Mouse (Mus musculus): ENCODE results near the gene Gphb5. TPM values are rescaled to one million over a fixed set of nuclear protein-coding genes. Genes with fewer than 3 reads are reported as not detected.

The Gphb5 gene
- not detected in 2 replicates for polyA plus RNA-seq (2015; fragmentation: Nextera tagmentation; extraction: Ambion mirVana)

DNA sequence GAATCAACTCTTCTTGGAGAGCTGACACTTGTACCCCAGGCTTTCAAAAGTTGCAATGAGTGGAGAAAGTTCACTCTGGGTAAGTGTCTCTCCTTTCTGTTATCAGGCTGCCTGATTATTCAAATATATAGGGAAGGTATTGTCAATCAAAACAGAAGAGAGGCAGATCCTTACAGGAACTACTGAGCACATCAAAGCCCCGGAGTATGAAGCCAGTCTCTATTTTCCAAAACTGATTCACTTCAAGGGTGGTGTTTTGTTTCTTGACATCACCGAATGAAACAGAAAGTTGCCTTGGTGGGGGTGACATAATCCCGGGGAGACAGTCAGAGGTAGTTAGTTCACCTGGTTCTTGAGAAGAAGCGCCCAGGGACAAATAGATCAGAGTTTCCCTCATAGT lies at the start of gene Gphb5:
Gene Gphb5, minus strand, starts transcription at position 101 of the 400 bp plus-strand sequence.
- 76% methylated on average over 4 of the region's 4 CpGs for WGBS
- Histone ChIP-seq H3K36me3 (no peaks in the 10 kb centered on the region), H3K4me3 (no peak within 1 kb of the TSS)

DNA sequence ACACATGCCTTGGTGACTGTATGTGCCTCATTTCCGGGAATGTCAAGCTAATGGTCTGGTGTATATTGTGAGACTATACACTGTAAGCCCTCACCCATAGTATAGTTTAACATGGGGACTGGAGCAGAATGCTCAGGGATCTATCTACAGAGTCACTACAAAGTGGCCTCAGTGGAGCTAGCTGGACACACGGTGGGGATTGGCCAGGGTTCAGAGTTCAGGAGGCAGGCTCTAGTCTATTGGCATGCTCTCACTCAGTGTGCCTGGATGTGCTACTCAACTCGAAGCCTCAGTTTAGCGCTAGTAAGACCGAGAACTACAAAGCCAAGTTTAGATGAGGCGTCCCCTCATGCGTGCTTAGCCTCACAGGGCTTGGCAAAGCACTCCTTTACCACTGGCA lies 49.6 kb upstream of the Gphb5 start:
- no peak overlapping the region for H3K4me2 ChIP-seq
- H3K27ac ChIP-seq (replicated peaks) = no peak overlapping the region
- no peaks in the 10 kb centered on the region for H3K9me3 ChIP-seq
- H3K4me3 ChIP-seq = no peak overlapping the region
- no peak overlapping the region for H3K9ac ChIP-seq
- 87% methylated on average over 7 of the region's 7 CpGs for WGBS
- no peaks in the 10 kb centered on the region for H3K27me3 ChIP-seq (replicated peaks)
- peaks cover 5% of the 10 kb centered on the region for H3K4me1 ChIP-seq
- peaks cover 69% of the 10 kb centered on the region for H3K36me3 ChIP-seq
- no peak for ATAC-seq (ENCODE audit: extremely low read depth, insufficient number of reproducible peaks, low FRiP score, low TSS enrichment)

More for the DNA sequence above, at the start of gene Gphb5:
- Histone ChIP-seq H3K27me3 (replicated peaks) (no peaks in the 10 kb centered on the region), H3K9me3 (no peaks in the 10 kb centered on the region), H3K27ac (replicated peaks) (no peak within 1 kb of the TSS), H3K9ac (no peak within 1 kb of the TSS), H3K4me2 (no peak within 1 kb of the TSS), H3K4me1 (no peaks in the 10 kb centered on the region)
- no peak for ATAC-seq (ENCODE audit: extremely low read depth, insufficient number of reproducible peaks, low FRiP score, low TSS enrichment)

DNA sequence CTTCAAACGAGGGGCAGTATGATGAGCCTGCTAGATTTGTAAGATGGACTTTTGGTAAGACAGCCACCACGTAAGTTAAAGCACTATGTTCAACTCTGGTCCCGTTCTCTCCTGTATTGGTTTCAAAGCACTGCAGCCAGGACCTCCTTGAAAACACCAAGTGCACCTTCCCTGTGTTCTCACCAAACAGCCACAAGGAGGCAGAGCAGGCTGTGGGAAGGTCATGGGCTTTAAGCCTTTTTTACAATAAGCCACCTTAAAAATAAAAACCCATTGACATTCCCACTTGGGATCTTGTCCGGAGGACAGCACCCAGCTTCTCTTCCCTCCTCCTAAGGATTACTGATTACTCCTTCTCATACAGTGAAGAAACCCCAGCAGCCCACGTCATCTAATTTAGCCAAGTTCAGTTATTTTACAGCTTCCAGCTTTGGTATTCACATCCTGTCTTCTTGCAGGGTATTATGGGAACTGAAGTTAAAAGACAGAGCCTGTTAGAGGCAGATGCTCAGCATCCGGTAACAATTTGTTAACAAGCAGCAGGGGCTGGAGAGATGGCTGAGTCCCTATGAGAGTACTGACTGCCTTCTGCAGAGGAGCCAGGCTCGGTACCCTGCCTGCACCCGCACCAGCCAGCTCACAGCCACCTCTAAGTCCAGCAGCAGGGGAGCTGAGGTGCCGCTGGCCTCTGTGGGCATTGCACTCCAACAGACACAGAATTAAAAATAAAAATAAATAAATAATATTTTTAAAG lies 47.6 kb upstream of the Gphb5 start:
- Histone ChIP-seq H3K4me2 (no peak overlapping the region), H3K27me3 (replicated peaks) (no peaks in the 10 kb centered on the region), H3K9ac (no peak overlapping the region), H3K36me3 (peaks cover 86% of the 10 kb centered on the region), H3K27ac (replicated peaks) (no peak overlapping the region), H3K4me1 (peaks cover 13% of the 10 kb centered on the region), H3K9me3 (no peaks in the 10 kb centered on the region), H3K4me3 (no peak overlapping the region)
- no peak for ATAC-seq (ENCODE audit: extremely low read depth, insufficient number of reproducible peaks, low FRiP score, low TSS enrichment)
- WGBS = 70% methylated on average over 9 of the region's 9 CpGs

DNA sequence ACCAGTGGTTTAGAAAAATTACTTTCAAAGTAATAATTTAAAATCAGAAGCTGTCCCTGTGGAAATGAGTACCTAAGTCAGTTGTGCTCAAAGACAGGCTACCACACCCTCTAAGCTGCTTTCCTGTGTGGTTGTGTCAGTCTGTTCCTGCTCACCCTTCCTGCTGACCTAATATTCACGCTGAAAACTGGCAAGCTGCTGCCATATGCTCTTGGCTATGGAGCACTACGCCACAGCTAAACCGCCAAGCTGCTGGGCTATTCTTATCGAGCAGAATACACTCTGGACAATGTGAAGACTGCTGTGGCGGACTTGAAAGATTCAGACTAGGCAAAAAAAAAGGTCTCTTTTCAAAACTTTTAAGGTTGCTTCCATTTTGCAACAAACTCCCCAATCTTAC lies 44.0 kb upstream of the Gphb5 start:
- 75% methylated on average over 5 of the region's 5 CpGs for WGBS
- H3K4me2 ChIP-seq = no peak overlapping the region
- H3K36me3 ChIP-seq = peaks cover 86% of the 10 kb centered on the region
- ATAC-seq (ENCODE audit: extremely low read depth, insufficient number of reproducible peaks, low FRiP score, low TSS enrichment) = no peak
- no peak overlapping the region for H3K4me3 ChIP-seq
- no peaks in the 10 kb centered on the region for H3K9me3 ChIP-seq
- peaks cover 13% of the 10 kb centered on the region for H3K4me1 ChIP-seq
- no peak overlapping the region for H3K9ac ChIP-seq
- peak overlapping the region; percentile 37; the same call in 1 of the 2 replicates for H3K27ac ChIP-seq (replicated peaks)
- H3K27me3 ChIP-seq (replicated peaks) = no peaks in the 10 kb centered on the region

DNA sequence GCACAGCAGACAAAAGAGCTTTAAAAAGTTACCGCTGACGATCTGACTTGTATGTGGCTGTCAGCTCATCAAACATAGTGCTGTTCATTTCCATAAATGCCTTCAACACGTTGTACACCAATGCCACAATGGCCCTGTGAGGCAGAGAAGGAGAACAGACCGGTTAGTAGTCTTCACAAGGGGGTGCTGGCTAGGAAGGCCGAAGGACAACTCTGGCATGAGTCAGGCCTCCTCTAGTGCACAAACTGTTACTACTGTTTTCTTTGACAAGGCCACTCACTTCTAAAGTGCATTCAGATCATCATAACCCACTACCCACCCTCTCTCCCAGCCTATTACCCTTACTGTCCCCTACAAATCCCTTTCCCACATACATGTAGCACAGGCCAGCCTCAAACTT lies 43.1 kb upstream of the Gphb5 start:
- no peak overlapping the region for H3K4me3 ChIP-seq
- ATAC-seq (ENCODE audit: extremely low read depth, insufficient number of reproducible peaks, low FRiP score, low TSS enrichment) = no peak
- WGBS = 90% methylated on average over 5 of the region's 5 CpGs
- H3K27ac ChIP-seq (replicated peaks) = no peak overlapping the region
- no peak overlapping the region for H3K4me2 ChIP-seq
- H3K4me1 ChIP-seq = peaks cover 13% of the 10 kb centered on the region
- peaks cover 80% of the 10 kb centered on the region for H3K36me3 ChIP-seq
- no peaks in the 10 kb centered on the region for H3K9me3 ChIP-seq
- H3K27me3 ChIP-seq (replicated peaks) = no peaks in the 10 kb centered on the region
- H3K9ac ChIP-seq = no peak overlapping the region

DNA sequence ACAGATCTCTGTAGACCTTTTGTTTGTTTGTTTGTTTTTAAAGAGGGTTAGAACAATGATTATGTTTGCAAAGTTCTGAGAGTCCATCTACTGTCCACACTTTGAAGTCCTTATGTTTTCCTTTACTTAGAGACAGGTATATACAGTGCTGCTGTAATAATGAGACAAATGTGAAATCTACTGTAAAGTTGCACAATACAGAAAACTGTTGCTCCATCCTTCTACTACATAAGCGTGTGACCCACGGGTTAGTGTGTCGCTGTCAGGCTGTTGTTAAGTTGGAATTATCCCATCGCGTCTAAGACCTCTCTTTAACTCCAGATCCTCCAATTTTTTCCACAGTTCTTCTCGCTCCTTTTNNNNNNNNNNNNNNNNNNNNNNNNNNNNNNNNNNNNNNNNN lies 36.9 kb upstream of the Gphb5 start:
- H3K9me3 ChIP-seq = no peaks in the 10 kb centered on the region
- H3K27me3 ChIP-seq (replicated peaks) = no peaks in the 10 kb centered on the region
- H3K4me1 ChIP-seq = 0 out of 2 replicates have a peak, but pooled peaks cover 3% of the 10 kb centered on the region
- H3K4me2 ChIP-seq = no peak overlapping the region
- ATAC-seq (ENCODE audit: extremely low read depth, insufficient number of reproducible peaks, low FRiP score, low TSS enrichment) = no peak
- H3K36me3 ChIP-seq = peaks cover 72% of the 10 kb centered on the region
- H3K4me3 ChIP-seq = no peak overlapping the region
- 93% methylated on average over 6 of the region's 6 CpGs for WGBS
- no peak overlapping the region for H3K27ac ChIP-seq (replicated peaks)
- no peak overlapping the region for H3K9ac ChIP-seq

DNA sequence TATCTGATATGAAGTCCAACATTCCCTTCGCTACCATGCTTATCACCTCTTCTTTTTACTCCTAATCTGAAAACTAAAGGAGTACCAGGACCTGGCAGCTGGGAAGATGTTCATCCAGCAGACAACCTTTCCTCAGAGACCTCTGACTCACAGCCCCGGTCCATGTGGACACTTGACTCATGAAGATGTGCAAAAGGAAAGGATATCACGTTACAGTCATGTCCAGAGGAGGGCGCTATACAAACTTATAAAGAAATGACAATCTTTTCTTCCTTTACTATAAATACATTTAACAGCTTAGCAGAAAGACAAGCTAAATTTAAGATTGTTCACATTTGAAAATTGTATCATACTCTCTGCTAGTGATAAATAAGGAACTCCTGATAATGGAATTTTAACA lies 36.4 kb upstream of the Gphb5 start:
- ATAC-seq (ENCODE audit: extremely low read depth, insufficient number of reproducible peaks, low FRiP score, low TSS enrichment) = no peak
- Histone ChIP-seq H3K27ac (replicated peaks) (no peak overlapping the region), H3K36me3 (peaks cover 68% of the 10 kb centered on the region), H3K4me2 (no peak overlapping the region), H3K9me3 (no peaks in the 10 kb centered on the region), H3K4me1 (0 out of 2 replicates have a peak, but pooled peaks cover 3% of the 10 kb centered on the region), H3K4me3 (no peak overlapping the region), H3K9ac (no peak overlapping the region), H3K27me3 (replicated peaks) (no peaks in the 10 kb centered on the region)
- 77% methylated on average over 4 of the region's 4 CpGs for WGBS

DNA sequence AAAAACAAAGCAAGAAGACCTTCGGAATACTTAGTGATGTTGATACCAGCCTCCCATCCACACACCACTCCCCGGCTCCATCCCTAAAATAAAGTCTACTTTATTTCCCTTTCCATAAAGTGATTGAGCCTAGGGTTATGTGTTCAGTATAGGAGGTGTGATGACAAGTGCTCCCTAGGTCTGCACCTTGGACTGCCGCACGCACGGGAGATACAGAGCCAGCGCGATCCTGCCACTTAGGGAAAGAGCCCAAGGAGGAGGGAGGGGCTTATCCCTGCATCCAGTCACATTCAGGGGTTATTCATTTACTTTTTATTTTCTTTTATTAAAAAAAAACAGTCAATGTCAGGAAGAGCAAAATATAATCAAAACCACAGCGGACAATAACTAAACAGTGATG lies 34.0 kb upstream of the Gphb5 start:
- no peak for ATAC-seq (ENCODE audit: extremely low read depth, insufficient number of reproducible peaks, low FRiP score, low TSS enrichment)

DNA sequence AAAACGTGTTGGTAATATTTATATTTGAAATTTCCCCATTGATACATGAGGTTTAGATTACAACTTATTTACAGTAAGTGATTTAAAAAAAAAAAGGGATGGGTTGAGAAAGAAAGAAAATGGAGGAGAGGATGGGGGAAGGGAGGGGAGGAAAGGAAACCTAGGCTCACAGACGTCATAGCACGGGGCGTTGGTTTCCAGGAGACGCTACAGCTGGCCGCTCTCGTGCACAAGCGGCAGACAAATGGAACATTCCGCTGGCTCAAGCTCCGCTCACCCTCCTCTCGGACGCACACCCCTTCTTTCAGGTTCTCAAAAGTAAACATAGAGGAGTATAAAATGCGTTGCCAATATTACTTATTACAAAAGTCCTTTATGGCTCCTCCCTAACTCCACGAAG lies 33.4 kb upstream of the Gphb5 start:
- H3K4me2 ChIP-seq = no peak overlapping the region

More for the DNA sequence above, 34.0 kb upstream of the Gphb5 start:
- Histone ChIP-seq H3K4me3 (no peak overlapping the region), H3K4me2 (no peak overlapping the region), H3K9me3 (no peaks in the 10 kb centered on the region), H3K9ac (no peak overlapping the region), H3K27me3 (replicated peaks) (no peaks in the 10 kb centered on the region), H3K36me3 (peaks cover 51% of the 10 kb centered on the region), H3K27ac (replicated peaks) (no peak overlapping the region; the same call in 1 of the 2 replicates), H3K4me1 (0 out of 2 replicates have a peak, but pooled peaks cover 3% of the 10 kb centered on the region)
- WGBS = 75% methylated on average over 8 of the region's 8 CpGs

DNA sequence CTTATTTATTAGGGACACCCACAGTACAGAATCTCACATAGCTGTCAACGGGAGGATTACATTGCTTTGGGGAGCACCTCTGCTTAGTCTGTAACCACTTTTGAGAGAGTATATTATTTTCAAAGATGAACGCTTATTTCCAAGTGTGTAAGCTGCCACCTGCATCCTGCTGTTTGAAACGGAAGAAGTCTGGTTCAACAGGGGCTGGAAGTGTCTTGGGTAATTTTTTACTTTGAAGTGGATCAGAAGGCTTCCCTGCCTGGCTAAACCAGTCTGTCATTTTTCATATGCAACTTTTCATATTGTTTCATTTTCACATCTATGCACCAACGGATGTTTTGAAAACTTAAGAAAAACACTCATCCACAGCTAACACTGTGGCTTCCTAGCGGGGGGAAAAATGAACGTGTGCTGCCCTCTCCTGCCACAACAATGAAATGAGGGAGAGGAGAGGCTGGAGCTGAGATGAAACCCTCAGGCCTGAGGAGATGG lies 32.9 kb upstream of the Gphb5 start:
- Histone ChIP-seq H3K27ac (replicated peaks) (no peak overlapping the region), H3K4me3 (no peak overlapping the region), H3K9me3 (no peaks in the 10 kb centered on the region), H3K4me2 (no peak overlapping the region), H3K9ac (no peak overlapping the region), H3K27me3 (replicated peaks) (no peaks in the 10 kb centered on the region), H3K36me3 (peaks cover 46% of the 10 kb centered on the region), H3K4me1 (peaks cover 6% of the 10 kb centered on the region)
- no peak for ATAC-seq (ENCODE audit: extremely low read depth, insufficient number of reproducible peaks, low FRiP score, low TSS enrichment)
- 63% methylated on average over 6 of the region's 6 CpGs for WGBS

More for the DNA sequence above, 33.4 kb upstream of the Gphb5 start:
- H3K36me3 ChIP-seq = peaks cover 51% of the 10 kb centered on the region
- H3K9ac ChIP-seq = no peak overlapping the region
- no peaks in the 10 kb centered on the region for H3K9me3 ChIP-seq
- no peaks in the 10 kb centered on the region for H3K27me3 ChIP-seq (replicated peaks)
- H3K27ac ChIP-seq (replicated peaks) = no peak overlapping the region
- no peak overlapping the region for H3K4me3 ChIP-seq
- 0 out of 2 replicates have a peak, but pooled peaks cover 3% of the 10 kb centered on the region for H3K4me1 ChIP-seq
- WGBS = 73% methylated on average over 14 of the region's 14 CpGs
- no peak for ATAC-seq (ENCODE audit: extremely low read depth, insufficient number of reproducible peaks, low FRiP score, low TSS enrichment)

DNA sequence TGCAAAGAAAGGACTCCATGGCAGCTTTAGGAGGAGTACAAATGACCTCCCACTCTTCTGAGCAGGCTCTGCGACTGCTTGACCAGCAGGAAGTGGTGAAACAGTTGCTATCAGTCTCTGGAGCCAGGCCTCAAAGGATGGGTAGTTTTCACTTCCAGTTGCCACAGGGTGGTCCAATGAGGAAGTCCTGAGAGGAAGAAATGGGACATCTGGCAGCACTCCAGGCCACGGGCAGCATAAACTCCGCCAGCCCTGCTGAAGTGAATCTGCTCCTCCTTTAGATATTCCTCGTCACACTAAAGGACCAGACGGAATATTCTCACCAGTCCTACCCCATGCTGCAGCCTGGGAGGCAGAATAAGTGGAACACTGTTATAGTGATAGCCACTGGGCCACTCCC lies 32.3 kb upstream of the Gphb5 start:
- peaks cover 12% of the 10 kb centered on the region for H3K4me1 ChIP-seq
- no peak overlapping the region for H3K4me3 ChIP-seq
- no peak overlapping the region for H3K4me2 ChIP-seq
- no peak overlapping the region for H3K27ac ChIP-seq (replicated peaks)
- WGBS = 59% methylated on average over 5 of the region's 5 CpGs
- no peak overlapping the region for H3K9ac ChIP-seq
- no peaks in the 10 kb centered on the region for H3K27me3 ChIP-seq (replicated peaks)
- H3K9me3 ChIP-seq = no peaks in the 10 kb centered on the region
- no peak for ATAC-seq (ENCODE audit: extremely low read depth, insufficient number of reproducible peaks, low FRiP score, low TSS enrichment)
- peaks cover 45% of the 10 kb centered on the region for H3K36me3 ChIP-seq

DNA sequence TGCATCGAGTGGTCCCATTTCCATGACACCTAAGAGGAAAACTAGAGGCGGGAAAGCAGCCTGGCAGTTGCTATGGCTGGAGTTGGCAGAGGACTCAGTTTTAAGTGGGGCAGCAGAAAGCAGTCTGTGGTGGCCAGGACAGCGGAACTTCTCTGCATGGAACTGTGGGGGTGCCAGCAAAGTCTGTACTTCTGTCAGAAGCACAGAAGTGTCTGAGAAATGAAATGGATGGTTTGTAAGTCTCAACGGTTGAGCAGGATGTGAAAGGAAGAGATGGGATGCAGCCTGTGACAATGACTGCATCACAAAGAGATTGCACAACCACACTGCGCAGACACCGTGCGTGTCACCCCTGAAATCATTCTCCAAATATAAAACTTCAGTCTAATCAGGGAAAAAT lies 29.7 kb upstream of the Gphb5 start:
- H3K4me1 ChIP-seq = peaks cover 16% of the 10 kb centered on the region
- H3K27me3 ChIP-seq (replicated peaks) = no peaks in the 10 kb centered on the region
- H3K4me3 ChIP-seq = no peak overlapping the region
- peaks cover 20% of the 10 kb centered on the region for H3K36me3 ChIP-seq
- 72% methylated on average over 7 of the region's 7 CpGs for WGBS
- H3K27ac ChIP-seq (replicated peaks) = no peak overlapping the region
- no peak overlapping the region for H3K4me2 ChIP-seq
- no peaks in the 10 kb centered on the region for H3K9me3 ChIP-seq
- no peak overlapping the region for H3K9ac ChIP-seq
- ATAC-seq (ENCODE audit: extremely low read depth, insufficient number of reproducible peaks, low FRiP score, low TSS enrichment) = no peak
